Mouse (Mus musculus): ENCODE results near the gene Spns3.

- TF ChIP-seq CTCF (IDR thresholded peaks at IDR 0.05; ENCODE audit: control insufficient read depth, insufficient read depth, insufficient read length) (no peak), MAX (IDR thresholded peaks at IDR 0.05) (no peak)
These were observed 65.1 kb downstream of the Spns3 start for GRCm38 (mm10) chr11:72485157-72485556.
